Mouse (Mus musculus): Measurements from ENCODE around the gene Agk.

The Agk gene

DNA sequence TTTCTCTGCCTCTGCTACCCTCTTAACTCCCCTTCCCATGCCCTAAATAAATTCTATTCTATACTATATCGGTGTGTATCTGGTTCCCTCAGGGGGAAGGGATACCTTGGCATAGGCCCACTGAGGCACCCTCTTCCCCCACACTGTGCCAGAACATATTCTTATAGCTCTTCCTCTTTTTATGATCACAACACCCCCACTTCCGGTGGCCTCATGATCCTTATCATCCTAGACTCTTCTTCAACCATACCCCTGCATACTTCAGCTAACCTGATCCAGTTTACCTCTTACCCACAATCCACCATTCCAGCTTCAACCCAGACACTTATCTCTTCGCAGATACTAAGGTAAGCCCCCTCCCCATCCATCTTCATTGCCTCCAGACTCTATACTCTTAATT is 86.1 kb downstream of the Agk start:
- no peak for DNase-seq (ENCODE audit: low read depth)

GRCm38 (mm10) chr6:40413046-40413445 is 88.1 kb downstream of the Agk start:
- DNase-seq (ENCODE audit: low read depth) = no peak

DNA sequence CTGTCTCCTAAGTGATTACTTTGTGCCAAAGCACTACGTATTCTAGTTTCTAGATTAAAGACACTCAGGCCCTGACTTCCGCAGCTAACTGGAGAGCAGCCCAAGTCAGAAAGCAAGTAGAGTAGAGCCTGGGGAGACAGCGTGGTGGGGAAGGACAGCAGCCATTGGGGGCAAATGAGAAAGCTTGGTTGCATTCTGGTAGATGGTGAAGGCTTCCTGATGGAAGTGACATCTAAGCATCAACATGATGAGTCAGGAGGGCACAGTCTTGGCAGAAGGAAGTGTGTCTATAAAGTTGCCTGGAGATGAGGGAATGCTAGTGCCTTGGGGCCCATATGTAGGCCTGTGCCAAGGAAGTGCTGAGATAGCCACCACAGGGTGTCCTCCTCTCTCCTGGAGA is 88.6 kb downstream of the Agk start:
- no peak for DNase-seq (ENCODE audit: low read depth)

DNA sequence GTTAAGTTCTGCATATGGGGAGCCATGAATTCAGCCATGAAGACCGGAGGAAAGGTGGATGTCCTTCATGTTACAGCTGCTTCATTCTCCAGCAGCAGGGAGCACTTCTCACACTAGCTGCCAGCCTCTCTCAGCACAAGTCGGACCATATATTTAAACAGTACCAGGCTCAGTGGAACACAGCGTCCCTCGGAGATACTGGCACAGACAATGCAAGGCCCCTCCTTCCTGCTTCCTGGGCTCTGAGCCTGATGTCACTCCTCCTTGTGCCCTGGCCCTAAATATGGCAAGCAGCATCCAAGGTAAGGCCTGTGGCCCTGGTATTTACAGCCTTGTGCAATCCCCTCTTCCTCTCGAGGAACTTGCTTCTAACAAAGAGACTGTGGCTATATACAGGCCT is 90.8 kb downstream of the Agk start:
- DNase-seq (ENCODE audit: low read depth) = no peak

- DNase-seq (ENCODE audit: low read depth) = no peak
These were observed 93.4 kb downstream of the Agk start for GRCm38 (mm10) chr6:40418386-40418785.

GRCm38 (mm10) chr6:40421099-40421498 is 96.1 kb downstream of the Agk start:
- no peak for DNase-seq (ENCODE audit: low read depth)

GRCm38 (mm10) chr6:40423013-40423412 is 98.0 kb downstream of the Agk start:
- DNase-seq (ENCODE audit: low read depth) = no peak

DNA sequence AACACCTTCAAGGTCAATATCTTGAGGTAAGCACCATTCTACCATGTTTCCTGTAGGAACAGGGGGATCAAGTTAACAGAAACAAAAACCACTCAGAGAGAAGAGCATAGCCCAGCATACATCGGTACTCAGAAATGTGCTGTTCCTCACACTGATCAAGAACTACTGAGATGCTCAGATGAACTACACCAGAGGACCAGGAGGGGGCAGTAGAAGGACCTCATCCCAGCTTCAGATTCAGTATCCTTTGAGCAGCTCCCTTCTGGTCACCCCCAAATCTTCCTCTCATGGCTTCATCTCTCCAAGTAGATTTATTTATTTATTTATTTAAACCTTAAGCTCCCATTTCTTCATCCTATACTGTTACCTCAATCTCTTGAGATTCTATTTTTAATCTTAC is 98.8 kb downstream of the Agk start:
- no peak for DNase-seq (ENCODE audit: low read depth)

- no peak for DNase-seq (ENCODE audit: low read depth)
These were observed 102.5 kb downstream of the Agk start for GRCm38 (mm10) chr6:40427441-40427840.

DNA sequence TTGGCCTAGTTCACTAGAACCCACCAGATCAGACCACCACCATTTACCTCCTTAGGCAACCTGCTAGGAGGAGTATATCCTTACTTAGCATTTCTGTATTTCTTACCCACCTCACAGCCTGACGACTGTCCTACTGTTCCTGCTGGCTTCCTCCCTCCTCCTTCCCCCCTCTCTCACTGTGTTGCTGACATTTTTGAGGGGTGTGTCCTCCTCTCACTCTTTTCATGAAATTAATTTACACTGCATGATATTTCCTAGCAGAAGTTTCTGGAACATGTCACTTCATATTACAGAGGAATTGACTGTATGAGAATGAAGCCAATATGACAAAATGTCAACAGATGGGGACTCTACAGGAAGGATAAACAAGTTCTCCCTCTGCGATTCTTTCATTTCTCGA is 103.7 kb downstream of the Agk start:
- no peak for DNase-seq (ENCODE audit: low read depth)

- DNase-seq (ENCODE audit: low read depth) = no peak
These were observed 104.6 kb downstream of the Agk start for GRCm38 (mm10) chr6:40429521-40429931.

DNA sequence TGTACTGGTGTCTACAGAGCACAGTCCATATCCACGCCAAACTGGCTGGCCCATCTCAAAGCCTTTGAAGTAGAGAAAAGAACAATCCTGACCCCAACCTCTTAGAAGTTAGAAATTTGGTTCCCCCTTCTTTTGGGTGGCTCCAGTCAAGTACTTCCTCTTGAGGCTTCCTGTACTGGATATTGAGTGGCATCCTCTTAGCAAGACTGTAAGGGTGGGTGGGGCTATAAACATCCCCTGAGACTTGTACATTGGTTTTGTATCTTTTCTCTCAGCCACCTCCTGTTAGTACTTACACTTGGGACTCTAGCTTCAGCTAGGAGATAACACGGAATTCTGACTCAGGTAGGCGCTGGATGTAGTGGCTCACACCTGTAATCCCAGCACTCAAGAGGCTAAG is 105.3 kb downstream of the Agk start:
- DNase-seq (ENCODE audit: low read depth) = no peak

- no peak for DNase-seq (ENCODE audit: low read depth)
These were observed 105.9 kb downstream of the Agk start for GRCm38 (mm10) chr6:40430878-40431277.

GRCm38 (mm10) chr6:40431356-40431755 is 106.4 kb downstream of the Agk start:
- no peak for DNase-seq (ENCODE audit: low read depth)

DNA sequence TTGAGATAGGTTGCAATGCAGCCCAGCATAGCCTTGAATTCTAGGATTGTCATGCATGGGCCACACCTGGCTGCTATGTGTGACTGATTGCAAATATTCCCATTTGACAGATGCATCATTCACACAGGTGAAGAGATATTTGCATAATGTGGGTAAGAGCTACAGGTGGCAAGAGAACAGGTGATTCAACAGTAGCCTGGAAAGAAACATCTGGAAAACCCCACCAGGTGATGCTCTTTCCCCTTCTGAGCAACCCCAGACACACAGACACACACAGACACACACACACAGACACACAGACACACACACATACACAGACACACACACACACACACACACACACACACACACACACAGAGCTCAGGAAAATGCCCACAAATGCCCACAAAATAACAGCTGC is 106.8 kb downstream of the Agk start:
- no peak for DNase-seq (ENCODE audit: low read depth)

GRCm38 (mm10) chr6:40432346-40433275 is 107.6 kb downstream of the Agk start:
- DNase-seq (ENCODE audit: low read depth) = no peak

- DNase-seq (ENCODE audit: low read depth) = no peak
These were observed 109.7 kb downstream of the Agk start for GRCm38 (mm10) chr6:40434697-40435096.

GRCm38 (mm10) chr6:40435151-40436046 is 110.4 kb downstream of the Agk start:
- no peak for DNase-seq (ENCODE audit: low read depth)

DNA sequence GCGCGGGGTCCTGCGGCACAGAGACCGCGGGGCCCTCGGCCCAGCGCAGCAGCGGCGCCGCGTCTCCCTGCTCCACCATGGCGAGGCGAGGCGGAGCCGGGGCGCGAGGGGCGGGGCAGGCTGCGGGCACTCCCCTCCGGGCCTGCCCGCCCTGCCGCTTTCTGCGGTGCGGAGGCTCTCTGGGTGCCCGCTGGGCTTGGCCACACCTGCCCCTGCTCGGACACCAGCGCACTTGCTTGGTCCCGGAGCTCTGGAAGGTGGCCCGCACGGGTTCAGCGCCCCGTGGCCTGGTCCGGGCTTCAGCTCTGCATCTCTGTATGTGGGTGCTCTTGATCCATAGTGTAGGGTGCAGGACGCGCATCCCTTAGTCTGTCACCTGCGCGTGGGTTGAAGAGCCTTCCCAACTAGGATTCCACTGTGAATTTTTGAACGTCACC is 111.1 kb downstream of the Agk start, which contains the start of gene E330009J07Rik:
E330009J07Rik (minus strand) TSS at position 89 of the 437 bp plus-strand sequence.
- DNase-seq (ENCODE audit: low read depth) = no peak

- no peak for DNase-seq (ENCODE audit: low read depth)
These were observed 114.0 kb downstream of the Agk start, which contains the start of gene Wee2 for GRCm38 (mm10) chr6:40438936-40439335. Gene Wee2 (plus strand): TSS chr6:40439088.

DNA sequence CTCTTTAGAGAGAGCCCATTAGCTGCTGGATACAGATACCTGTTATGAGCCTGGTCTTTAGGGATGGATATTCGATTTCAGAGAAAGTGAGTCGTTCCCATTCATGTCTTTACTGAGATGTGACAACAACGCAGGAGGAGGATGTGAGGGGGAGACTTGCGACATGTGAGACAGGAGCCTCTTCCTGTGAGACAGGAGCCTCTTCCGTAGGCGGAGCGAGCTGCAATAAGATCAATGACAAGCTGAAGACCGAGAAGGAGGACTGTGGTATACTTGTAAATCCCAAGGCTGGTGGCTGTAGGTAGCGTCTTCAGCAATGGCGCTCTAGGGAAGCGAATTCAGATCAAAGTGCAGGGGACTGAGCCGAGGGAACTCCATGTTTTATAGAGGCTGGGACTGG is 114.8 kb downstream of the Agk start:
- DNase-seq (ENCODE audit: low read depth) = no peak

DNA sequence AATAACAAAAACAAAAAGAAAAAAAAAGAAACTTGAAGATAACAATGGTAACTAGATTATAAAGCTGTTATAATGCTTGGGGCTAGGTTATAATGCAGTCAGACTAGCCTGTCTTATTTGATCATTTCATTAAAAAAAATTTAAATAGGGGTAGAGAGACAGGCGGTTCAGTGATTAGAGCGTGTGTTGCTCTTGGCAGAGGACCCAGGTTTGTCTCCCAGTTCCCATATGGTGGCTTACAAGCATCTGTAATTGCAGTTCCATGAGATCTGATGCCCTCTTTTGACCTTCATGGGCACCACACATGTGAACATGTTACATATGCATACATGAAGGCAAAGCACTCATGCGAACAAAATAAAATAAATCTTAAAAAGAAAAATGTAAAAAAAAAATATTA is 116.3 kb downstream of the Agk start:
- no peak for DNase-seq (ENCODE audit: low read depth)

DNA sequence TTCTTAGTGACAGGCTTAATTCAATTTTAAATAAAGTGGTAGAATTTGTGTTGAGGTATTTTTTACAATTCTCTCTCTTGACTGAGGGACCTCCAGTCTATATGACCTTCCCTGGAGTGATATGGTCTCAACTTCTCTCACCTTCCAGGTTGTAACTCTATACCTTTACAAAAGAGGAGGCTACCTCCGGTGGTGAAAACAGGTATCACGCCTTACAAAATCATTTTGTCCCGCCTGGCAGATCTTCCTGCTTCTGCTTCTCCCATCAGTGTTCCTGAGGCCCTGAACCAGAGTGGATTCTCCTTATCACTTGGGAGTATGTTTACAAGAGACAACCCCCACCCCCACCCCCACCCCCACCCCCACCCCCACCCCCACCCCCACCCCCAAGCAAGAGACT is 116.8 kb downstream of the Agk start:
- no peak for DNase-seq (ENCODE audit: low read depth)
